Mouse (Mus musculus): ENCODE results near the gene Slc5a3.
"Not testable (repeated sequence)": the region's sequence is repeated elsewhere in the genome, so short reads cannot be mapped to it uniquely, and the experiment has no call there.

Gene Slc5a3

DNA sequence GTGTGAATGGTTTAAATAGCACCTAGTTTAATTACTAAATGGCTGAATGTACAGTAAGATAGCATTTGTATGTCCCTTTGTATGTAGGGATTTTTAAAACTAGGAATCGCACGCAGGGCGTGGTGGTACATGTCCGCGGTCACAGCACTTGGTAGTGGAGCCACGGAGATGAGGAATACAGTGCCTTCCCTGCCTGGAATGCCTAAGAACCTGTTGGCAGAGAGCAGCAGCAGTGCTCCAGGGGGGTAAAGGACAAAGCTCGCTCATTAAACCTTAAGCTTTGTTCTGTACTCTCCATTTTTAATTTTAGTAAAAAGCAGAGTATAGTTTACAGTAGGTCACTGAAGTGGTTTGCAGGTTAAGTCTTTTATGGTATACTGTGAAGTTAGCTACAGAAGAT lies 3.5 kb downstream of the Slc5a3 start:
- in situ Hi-C loops (cut with MseI, MboI), result no loop called here

DNA sequence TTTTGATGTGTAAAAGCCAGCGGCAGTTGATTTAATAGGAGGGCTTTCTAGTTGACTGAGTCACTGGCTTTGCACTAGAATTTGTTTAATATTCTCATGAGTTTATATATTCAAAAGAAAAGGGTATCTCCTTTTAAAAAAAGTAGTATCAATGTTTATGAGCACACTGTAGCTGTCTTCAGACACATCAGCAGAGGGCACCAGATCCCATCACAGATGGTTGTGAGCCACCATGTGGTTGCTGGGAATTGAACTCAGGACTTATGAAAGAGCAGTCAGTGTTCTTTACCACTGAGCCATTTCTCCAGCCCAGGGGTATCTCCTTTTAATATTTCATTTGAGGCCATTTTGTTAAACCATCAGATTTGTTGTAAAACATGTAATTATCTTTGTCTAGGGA lies 4.7 kb downstream of the Slc5a3 start:
- in situ Hi-C loops (cut with MseI, MboI), result no loop called here

DNA sequence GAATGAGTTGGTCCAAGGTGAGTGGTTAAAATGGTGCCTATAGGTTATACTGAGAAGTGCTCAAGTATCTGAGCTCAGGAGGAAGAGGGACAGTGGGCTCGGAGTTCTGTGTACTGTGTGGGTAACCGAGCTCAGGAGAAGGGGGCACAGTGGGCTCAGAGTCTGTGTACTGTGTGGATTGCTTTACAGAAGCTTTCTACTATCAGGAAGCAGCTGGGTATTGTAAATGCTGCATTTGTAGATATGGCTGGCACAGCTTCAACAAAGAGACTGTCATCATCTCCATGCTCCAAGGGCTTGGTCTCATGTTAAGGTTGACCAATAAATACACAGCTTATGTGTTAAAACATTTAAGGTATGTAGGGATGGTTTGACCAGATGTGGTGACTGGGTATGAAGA lies 6.7 kb downstream of the Slc5a3 start:
- in situ Hi-C loops (cut with MseI, MboI), result no loop called here

DNA sequence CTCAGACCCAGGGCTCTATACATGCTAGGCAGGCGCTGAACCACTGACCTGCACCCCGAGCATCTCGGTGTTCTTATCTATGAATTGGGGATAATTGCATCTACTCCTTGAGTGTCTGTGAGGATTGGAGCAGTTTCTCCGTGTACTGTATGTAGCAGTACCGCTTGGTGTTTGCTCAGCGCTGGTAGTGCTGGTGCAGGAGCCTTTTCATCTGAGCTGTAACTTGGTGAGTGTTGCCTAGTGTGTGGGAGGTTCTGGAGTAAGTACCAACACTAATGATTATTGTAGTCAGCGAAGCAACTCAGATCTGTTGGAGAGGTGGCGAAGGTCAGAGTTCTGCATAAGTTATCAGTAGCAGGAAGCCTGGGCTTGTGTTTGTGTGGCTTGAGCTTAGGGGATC lies 12.2 kb downstream of the Slc5a3 start:
- in situ Hi-C loops (cut with MseI, MboI), result no loop called here

DNA sequence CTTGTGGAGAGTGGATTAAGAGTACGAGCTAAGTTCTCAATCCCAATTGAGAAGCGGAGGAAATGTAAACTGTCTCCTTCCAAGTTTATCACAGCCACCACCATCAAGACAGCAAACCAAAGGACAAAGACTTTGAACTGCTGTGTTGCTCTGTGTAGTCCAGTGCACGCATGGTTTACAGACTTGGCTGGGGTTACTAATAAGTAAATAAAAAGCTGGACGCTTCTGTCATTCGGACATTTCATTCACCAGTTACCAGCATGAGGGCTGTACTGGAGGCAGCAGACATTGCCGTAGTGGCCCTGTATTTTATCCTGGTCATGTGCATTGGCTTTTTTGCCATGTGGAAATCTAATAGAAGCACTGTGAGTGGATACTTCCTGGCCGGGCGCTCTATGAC lies 18.7 kb downstream of the Slc5a3 start:
- in situ Hi-C loops (cut with MseI, MboI), result no loop called here

DNA sequence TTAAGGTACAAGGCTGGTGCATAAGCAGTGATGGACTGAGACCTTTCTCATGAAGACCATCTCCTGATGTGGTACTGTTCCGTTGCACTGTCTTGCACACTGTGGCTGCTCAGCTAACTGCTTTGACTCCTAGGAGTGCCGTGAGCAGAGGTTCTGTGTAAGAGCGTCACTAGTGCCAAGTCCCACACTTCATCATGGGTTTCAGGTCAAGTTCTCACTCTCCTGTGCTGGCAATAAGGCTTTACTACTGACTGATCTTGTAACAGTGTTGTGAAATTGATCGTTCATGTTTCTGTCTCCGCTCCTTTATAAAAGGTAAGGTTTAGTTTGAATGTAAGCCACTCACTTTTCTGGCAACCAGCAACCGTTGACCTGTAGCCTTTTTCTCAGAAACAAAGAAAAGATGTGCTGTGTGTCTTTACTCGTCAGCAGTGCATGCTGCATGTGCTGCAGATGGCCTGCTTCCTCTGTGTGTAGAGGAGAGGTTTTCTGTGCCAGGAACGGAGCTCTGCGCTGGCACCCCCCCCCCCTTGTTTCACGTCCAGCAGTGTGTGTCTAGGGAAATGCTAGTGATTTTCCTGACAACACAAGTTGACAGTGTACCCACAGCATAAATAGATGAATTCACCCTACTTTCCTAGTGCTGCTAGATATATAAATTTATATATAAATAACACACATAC lies 25.8 kb downstream of the Slc5a3 start:
- in situ Hi-C loops (cut with MseI, MboI), result no loop called here

DNA sequence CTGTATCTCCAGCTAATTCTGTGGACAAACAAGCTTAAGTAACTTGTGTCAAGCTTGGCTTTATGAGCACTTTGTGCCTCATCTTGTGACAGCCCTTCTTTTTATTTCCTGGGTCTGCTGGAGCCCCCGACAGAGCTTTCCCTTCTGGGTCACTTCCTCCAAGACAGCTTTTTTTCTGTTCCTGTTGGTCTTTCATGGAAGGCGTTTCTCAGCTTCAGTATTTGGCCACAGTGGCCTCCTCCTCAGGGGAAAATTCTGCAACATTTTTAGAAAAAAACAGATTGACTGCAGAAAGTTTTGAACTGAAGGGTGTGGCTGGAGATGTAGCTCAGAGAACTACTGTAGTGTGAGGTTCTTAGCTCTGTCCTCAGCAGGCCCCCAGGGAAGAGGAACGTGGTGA lies 31.1 kb downstream of the Slc5a3 start:
- in situ Hi-C loops (cut with MseI, MboI), result no loop called here

DNA sequence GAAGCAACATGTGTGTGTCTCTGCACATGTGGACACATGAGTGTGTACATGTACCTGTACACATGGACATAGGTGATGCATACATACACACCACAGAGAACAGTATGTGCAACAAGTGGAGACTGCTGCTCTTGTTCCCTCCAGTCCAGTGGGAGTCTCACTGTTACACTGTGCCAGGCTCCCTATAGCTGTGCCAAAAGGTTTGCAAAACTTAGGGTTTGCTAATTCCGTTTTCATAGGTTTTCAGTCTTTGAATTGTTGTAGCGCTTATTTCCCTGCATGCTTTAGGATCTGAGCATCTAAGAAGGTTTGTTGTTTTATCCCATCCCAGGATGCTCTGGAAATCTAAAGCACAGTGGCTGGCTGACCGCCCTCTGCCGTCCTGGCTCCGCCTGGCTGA lies 33.8 kb downstream of the Slc5a3 start:
- in situ Hi-C loops (cut with MseI, MboI), result no loop called here

DNA sequence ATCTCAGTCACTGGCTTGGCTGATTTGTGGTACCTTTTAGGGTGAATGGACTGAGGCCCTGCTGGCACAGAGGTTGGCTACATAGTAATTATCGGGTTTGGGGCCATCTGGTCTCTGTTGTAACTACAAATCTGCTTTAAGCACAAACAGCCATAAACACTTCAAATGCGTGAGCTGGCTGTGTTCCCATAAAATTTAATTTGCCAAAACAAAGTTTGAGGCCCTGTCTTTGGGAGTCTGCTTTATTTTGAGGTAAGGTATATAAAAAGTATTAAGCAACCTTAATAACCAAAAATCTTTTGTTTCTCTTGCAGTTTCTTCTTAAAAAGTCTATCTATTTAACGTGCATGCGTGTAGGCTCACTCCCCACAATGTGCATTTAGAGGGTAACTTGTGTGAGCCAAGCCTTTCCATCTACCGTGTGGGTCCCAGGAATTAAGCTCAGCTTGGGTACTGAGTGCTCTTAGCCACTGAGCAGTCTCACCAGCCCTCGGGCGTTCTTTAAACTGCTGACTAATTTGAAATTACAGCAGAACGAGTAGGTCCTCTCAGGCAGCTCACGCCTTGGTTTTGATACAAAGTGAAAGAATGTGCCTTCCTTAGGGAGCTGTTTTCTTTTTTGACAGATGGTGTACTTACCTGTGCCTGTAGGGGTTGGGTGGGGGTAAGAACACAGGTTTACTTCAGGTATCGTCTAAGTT lies 40.4 kb downstream of the Slc5a3 start:
- in situ Hi-C loops (cut with MseI, MboI), result no loop called here

DNA sequence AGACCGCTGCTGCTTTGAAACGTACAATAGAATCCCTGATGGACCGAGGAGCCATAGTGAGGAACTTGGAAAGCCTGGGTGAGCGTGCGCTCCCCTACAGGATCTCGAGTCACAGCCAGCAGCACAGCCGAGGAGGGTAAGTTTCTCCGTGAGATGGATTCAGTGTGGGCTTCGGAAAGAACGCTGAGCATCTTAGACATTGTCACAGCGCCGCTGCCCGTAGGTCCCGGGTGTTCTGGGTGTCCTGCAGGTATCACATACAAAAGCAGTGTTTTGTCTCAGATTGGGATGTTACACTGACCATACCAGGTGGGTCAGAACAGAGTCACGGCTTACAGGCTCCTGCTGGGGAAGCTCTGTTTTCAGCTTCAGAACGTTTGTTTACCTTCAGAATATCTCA lies 41.5 kb downstream of the Slc5a3 start:
- in situ Hi-C loops (cut with MseI, MboI), result no loop called here

DNA sequence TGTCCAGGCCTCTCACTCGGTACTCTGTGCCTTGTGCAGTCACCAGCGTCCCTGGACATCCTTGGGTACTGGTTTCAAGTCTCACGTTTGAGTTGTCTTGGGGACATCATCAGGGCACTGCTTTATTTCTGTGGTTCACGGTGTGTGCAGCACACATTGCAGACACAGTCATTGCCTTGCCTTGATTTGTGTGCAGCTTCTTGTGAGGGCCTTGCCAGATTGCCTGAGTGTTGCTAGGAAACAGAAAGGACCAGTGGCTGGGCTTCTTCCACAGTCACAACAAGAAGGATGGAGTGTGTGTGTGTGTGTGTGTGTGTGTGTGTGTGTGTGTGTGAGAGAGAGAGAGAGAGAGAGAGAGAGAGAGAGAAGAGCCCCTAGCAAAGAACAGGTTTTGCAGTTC lies 42.0 kb downstream of the Slc5a3 start:
- in situ Hi-C loops (cut with MseI, MboI), result no loop called here

DNA sequence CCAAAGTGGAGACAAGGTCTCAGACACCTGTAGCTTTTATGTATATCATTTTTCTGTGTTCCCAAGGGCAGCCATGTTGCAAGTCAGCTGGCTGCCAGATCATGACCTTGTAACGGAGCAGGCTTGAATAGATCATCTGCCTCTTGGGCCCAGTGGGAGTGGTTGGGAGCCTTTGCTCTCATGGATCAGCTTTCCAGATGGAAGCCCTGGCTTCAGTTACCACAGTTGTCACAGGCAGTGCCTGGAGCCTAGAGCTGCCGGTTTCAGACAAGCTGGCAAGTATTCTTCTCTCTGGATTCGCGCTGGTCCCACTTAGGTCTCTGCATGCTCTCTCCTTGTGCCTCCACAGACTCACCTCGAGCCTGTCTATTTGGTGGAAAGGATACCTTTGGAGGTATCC lies 44.0 kb downstream of the Slc5a3 start:
- in situ Hi-C loops (cut with MseI, MboI), result no loop called here

DNA sequence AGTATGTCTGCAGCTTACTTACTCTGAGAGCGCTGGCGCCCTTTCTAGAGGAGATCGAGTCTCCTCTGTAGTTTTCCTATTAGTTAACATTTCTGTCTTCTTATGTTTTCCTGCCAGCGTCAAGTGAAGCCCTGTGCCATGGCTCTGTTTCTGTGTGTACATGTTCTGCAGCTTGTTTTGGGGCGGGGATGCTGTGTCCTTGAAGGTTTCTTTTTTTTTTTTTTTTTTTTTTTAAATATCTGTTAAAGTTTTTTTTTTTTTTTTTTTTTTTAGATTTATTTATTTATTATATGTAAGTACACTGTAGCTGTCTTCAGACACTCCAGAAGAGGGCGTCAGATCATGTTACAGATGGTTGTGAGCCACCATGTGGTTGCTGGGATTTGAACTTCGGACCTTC lies 44.8 kb downstream of the Slc5a3 start:
- in situ Hi-C loops (cut with MseI, MboI), result not testable (repeated sequence)

DNA sequence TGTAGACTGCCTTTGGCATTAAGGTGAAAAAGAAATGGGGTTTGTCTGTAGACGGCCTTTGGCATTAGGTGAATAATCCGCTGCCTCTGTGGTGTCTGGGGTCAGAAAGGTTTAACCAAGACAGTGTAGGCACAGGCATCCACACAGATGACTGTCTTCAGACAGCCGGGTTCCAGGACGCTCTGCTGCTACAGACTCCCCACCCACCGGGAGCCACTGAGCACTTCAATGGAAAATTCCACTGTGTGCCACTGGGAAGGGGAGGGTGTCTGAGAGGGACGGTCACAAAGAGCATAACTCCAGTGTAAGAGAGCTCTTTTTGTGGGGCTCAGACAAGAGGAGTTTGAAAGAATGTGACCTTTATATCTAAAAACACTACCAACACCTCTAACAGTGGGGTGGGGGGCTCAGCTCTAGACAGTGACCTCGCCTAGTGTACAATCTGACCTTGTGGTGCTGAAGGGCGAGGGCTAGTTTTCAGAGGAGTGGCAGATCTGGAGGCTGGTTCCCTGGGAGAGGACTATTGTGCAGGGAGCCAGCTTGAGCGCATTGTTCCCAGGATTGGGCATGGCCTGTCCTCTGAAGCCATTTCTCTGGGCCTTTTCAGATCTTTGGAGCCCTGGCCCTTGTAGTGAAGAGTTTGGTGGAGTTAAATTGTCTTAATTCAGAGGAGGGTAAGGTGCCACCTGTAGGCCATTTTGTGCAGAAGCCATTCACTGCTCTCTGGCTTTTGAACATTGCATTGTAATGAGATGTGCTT lies 45.6 kb downstream of the Slc5a3 start:
- in situ Hi-C loops (cut with MseI, MboI), result no loop called here

DNA sequence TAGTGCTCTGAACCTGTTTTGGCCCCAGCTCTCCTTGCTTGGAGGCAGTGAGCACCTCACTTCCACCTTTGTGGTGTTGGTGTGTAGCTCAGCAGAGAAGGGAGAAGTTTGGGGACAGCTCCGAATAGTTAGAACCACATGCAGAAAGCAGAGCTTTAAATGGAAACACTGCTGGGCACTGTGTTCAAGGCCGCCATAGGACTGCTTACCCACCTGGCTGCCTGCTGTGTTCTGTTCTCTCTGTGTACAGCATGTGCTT lies 46.1 kb downstream of the Slc5a3 start:
- in situ Hi-C loops (cut with MseI, MboI), result no loop called here

DNA sequence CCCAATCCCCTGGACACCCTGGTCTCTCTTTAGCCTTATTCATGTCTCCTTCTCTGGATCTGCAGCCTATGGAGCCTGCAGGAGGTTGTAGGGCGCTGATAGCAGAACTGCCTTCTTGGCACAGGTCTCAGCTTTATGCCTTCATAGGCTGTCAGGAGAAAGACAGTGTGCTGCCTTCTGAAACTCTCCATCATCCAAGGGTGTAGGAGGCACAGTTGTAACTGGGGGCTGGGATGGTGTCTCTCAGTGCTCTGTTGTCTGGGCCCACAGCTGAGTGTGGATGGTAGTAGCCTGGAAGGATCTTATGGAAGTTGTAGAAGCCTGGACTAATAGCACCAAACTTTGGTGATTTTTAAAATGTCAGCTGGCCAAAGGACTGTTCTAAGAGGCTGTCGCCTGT lies 46.8 kb downstream of the Slc5a3 start:
- in situ Hi-C loops (cut with MseI, MboI), result no loop called here

DNA sequence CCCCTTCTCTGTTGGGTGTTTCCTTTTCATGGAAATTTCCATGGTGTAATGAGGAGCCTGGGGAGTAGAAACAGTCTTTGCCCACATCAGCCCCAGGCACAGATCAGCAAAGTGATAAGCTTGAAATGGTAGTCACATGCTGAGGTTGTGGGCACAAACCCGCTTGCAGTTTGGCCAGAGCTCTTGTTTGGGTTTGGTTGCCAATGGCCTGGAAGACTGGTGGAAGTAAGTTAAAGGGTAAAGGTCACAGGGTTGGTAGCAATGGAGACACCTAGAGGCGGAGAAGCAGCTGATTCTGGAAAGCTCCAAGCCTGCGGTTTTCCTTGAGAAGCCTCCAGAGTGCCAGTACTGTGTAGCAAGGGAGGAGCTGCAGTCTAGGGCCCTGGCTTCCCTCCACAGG lies 47.5 kb downstream of the Slc5a3 start:
- in situ Hi-C loops (cut with MseI, MboI), result no loop called here

DNA sequence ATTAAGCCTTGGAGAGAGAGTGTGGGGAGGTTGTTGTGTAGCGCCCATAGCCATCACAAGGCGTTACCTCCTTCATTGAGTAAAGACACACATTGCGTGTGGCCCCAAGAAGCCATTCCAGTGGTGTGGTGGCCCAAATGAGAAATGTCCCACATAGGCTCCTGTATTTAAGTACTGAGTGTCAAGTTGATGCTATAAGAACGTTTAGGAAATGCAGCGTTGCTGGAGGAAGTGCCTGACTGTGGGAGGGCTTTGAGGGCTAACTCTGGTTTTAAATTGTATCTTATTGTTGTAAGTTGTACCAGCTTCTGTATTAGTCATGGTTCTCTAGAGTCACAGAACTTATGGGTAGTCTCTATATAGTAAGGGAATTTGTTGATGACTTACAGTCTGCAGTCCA lies 49.2 kb downstream of the Slc5a3 start:
- in situ Hi-C loops (cut with MseI, MboI), result no loop called here

DNA sequence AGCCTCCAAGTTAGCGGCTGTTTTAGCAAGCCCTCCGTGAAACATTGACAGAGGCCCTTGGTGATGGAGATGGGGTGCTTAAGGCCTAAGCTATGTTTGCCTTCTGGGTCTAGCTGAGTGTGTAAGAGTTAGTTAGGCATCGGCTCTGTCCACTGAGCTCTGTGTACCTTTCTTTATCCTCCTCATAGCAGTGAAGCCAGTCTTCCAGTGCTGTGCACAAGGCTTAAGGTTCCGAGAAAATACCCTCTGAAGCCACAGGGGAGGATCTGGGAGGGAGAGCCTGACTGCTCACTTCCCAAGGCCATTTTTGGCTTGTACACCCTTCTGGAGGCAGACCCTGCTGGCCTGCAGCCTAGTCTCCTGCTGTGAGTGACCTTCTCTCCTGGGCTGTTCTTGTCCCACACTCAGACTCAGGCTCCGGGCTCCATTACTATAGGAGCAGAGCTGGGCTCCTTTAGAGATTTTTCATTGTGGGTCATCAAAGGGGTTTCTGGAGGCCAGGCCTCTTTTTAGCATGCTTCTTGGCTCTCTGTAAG lies 56.7 kb downstream of the Slc5a3 start:
- in situ Hi-C loops (cut with MseI, MboI), result no loop called here

DNA sequence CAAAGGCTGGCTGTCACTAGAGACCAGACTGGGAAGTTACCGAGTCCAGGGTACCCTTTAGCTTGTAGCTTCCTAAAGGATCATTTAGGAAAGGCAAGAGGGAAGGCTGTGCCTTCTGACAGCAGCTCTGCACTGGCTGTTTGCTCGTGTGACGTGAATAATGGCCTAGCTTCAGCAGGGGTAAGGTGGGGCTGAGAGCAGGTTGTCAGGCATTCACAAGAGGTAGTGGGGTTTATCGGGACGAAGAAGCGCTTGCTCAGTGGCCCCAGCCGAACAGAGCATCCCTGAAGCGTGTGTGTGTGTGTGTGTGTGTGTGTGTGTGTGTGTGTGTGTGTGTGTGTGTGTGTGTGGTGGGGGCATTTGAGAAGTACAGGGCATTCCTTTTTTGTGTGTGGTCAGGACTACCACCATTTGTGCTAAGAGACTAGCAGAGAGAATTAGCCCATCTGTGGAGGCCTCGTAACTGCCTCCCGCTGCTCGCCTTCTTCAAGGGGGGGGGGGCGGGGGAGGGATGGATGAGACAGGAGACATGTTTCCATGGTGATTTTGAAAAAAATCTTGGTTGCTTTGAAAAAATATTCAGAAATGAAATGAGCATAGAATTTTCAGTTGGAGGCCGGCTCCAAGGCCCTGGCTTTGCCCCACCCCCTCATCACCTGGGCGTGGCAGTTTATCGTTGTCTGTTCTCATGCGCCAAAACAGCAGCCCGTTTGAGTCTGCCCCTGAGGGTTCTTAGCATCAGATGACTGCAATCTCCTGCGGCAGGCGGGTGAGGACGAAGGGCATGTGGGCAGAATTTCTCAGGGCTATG lies 57.7 kb downstream of the Slc5a3 start:
- in situ Hi-C loops (cut with MseI, MboI), result no loop called here

DNA sequence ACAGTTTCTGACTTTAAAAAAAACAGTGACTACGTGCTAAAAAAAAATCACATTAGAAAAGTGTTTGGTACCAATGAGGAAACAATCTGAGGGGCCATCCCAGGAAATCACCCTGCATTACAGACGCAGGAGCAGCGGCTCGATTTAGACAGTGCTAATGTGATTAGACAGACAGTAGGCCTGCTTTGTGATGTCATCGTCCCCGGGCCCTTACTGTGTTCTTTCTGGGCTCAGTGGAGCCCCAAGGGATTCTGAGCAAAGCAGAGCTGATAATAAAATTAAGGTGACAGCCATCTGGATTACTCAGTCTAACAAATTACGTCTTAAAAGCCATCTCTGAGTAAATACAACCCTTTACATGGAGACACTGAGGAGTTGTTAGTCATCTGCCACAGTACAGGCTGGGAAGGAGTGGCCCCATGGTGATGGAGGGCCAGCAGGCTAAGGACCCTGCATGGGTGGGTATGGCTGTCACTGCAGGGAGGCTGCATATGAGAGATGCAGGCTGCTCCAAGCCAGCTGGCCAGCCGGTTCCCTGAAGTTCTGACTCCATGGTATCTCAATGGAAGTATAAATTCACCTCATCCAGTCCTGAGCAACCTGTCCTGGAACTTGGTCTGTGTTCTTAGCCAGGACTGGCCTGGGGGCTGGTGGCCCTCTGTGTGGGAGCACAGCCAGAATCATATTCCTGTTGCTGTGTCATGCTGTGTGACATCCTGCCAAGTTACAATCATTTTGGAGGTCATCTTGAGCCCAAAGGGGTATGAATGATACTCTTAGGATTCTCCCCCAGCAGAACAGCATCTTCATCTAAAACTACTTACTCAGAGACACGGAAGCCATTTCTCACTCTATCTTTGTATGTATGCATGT lies 59.5 kb downstream of the Slc5a3 start:
- in situ Hi-C loops (cut with MseI, MboI), result no loop called here
